Mouse (Mus musculus): ENCODE measurements around the gene Fam71e1. TPM values are rescaled to one million over a fixed set of nuclear protein-coding genes. Genes with fewer than 3 reads are reported as not detected.

The Fam71e1 gene
- polyA plus RNA-seq, 1 experiment from 2014 or later: 23.6 TPM

DNA sequence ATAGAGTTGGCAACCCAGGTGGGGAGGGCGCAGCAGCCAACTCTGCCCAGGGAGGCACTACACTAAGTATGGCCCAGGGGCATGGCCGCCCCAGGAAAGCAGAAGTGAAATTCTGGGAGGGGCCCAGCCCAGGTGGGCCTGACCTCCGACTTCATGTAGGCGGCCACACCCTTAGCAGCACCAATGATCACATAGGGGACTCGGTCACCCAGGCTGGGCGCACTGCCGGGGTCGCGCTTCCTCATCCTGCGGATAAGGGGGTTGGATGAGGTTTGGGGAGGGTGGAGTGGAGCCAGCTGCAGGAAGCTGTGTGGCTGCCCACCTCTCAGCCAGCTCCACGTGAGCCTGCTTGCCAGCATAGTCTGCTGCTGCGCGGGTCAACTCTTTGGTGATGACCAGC lies 37.9 kb downstream of the Fam71e1 start:
- ATAC-seq (ENCODE audit: low FRiP score, low read depth): no peak
- WGBS: 91% methylated on average over 13 of the region's 13 CpGs

DNA sequence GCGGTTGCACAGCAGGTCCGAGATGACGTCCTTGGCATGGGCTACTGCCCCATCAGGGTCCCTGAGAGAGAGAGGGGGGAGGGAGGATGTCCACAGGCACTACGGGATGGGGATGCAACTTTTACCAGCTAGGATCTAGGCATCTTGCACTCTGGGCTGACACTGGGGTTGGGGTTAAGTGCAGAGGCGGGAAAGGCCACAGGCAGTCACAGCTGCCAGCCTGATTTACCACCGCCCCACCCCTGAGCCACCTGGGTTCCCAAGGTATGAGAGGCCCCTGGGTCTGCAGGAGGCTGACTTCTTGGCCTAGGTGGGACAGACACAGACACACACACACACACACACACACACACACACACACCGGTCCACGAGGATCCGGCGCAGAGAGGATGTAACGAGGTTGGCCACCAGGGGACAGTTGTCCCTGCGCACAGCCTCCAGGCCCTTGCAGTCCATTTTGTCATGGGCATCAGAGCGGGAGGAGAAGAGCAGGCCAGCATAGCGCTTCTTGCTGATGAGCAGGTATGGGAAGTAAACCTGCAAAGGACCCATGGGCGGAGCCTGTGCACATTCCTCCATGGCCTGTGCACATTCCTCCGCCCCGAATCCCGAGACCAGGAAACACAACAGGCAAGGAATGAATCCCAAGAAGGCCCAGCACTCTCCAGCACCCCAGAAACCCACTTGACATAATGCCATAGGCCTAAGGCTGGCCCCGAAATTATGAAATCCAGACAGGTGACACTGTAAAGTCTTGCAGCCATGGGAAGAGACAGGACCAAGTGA lies 38.5 kb downstream of the Fam71e1 start:
- Histone ChIP-seq H3K9ac (no peak overlapping the region), H3K4me1 (replicated peaks) (no peaks in the 10 kb centered on the region), H3K4me2 (no peak overlapping the region), H3K4me3 (no peak overlapping the region), H3K36me3 (no peaks in the 10 kb centered on the region), H3K9me3 (no peaks in the 10 kb centered on the region), H3K27me3 (no peaks in the 10 kb centered on the region), H3K27ac (replicated peaks) (no peak overlapping the region)
- WGBS: 93% methylated on average over 19 of the region's 19 CpGs
- no peak for ATAC-seq (ENCODE audit: low FRiP score, low read depth)

More for the DNA sequence above, 37.9 kb downstream of the Fam71e1 start:
- 0 out of 2 replicates have a peak, but pooled peaks cover 1% of the 10 kb centered on the region for H3K27me3 ChIP-seq
- no peak overlapping the region for H3K4me2 ChIP-seq
- H3K36me3 ChIP-seq: no peaks in the 10 kb centered on the region
- H3K4me3 ChIP-seq: no peak overlapping the region
- no peaks in the 10 kb centered on the region for H3K4me1 ChIP-seq (replicated peaks)
- H3K9ac ChIP-seq: no peak overlapping the region
- H3K9me3 ChIP-seq: no peaks in the 10 kb centered on the region
- H3K27ac ChIP-seq (replicated peaks): no peak overlapping the region

DNA sequence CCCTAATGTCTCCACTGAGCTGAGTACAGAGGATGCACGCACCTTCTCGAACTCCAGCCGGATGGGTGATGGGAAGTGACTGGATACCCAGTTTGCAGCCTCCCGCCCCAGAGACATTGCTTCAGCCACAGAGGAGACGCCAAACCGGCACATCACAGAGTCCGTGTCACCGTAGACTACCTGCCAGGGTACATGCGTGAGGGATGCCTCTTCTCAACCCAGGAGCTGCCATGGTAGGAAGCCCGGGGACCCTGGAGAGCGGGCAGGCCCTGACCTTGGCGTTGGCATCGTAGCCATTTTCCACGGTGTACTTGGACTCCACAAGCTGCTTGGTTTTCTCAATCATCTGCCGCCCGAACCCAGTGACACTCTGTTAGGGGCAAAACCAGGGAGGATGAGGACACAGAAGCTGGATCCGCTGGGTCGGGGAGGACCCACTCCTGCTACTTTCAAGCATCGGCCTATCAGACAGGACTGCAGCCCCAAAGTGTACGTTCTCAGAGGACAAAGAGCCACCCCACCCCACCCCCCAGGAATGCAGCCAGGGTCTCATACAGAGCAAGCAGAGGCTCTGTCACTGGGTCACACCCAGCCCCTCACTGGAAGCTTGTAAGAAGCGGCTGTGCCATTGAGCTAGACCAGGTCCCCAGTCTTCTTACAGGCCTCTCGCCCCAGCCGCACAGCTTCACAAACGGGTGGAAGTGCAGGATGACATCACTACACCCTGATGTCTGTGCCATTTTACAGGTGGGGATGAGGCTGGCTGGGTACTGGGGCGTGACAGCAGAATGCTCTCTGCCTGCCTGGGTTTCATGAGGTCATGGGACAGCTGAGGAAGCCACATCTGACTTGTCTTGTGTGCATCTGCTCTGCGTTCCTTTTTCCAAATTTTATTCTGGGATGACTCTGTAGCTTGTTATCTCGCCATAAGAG lies 39.5 kb downstream of the Fam71e1 start:
- 92% methylated on average over 27 of the region's 27 CpGs for WGBS
- H3K4me2 ChIP-seq: no peak overlapping the region
- H3K27me3 ChIP-seq: no peaks in the 10 kb centered on the region
- no peak overlapping the region for H3K27ac ChIP-seq (replicated peaks)
- peaks cover 3% of the 10 kb centered on the region; the same call in 1 of the 2 replicates for H3K36me3 ChIP-seq
- no peaks in the 10 kb centered on the region for H3K4me1 ChIP-seq (replicated peaks)
- H3K9ac ChIP-seq: no peak overlapping the region
- no peak for ATAC-seq (ENCODE audit: low FRiP score, low read depth)
- H3K4me3 ChIP-seq: no peak overlapping the region
- no peaks in the 10 kb centered on the region for H3K9me3 ChIP-seq

DNA sequence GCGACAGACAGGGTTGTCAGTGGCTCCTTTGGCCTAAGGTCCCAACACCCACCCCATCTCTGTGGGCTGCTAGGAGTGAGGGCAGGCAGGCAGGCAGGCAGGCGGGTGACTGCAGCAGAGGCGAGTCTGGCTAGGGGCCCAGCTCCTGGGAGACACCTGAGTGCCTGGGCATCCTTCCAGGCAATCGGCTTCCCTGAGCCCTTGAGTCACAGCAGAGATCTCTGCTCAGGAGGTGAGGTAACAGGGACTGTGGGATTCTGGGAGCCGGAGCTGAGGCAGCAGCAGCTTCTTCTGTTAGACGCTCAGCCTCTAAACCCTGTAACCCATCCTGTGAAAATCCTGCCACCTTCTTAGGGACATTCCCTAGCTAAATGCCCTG lies 40.2 kb downstream of the Fam71e1 start:
- Histone ChIP-seq H3K9ac (no peak overlapping the region), H3K36me3 (peaks cover 6% of the 10 kb centered on the region; the same call in 1 of the 2 replicates)
- 77% methylated on average over 6 of the region's 6 CpGs for WGBS

DNA sequence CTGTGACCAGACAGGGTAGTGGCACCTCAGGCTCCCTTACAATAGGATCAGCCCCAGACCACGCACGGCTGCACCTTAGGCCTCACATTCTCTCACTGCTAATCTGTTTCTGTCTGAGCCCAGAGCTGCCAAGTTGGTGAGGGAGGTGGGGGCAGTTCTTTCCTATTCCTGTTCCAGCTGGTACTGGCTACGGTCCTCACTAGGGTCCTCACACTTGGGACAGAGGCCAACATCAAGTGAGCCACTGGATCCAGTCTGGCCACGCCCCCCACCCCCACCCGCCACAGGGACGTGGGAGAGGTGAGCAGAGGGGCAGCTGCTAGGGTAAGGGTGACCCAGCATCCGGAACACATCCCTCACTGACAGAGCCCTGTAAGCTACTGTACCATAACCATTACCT lies 40.6 kb downstream of the Fam71e1 start:
- ATAC-seq (ENCODE audit: low FRiP score, low read depth): no peak
- H3K27ac ChIP-seq (replicated peaks): no peak overlapping the region
- WGBS: 84% methylated on average over 7 of the region's 7 CpGs
- H3K4me3 ChIP-seq: no peak overlapping the region
- no peaks in the 10 kb centered on the region for H3K9me3 ChIP-seq
- H3K4me2 ChIP-seq: no peak overlapping the region
- H3K36me3 ChIP-seq: peaks cover 6% of the 10 kb centered on the region; the same call in 1 of the 2 replicates
- no peak overlapping the region for H3K9ac ChIP-seq
- no peaks in the 10 kb centered on the region for H3K27me3 ChIP-seq
- H3K4me1 ChIP-seq (replicated peaks): no peaks in the 10 kb centered on the region

More for the DNA sequence above, 40.2 kb downstream of the Fam71e1 start:
- ATAC-seq (ENCODE audit: low FRiP score, low read depth): no peak
- no peak overlapping the region for H3K4me3 ChIP-seq
- no peaks in the 10 kb centered on the region for H3K9me3 ChIP-seq
- no peaks in the 10 kb centered on the region for H3K4me1 ChIP-seq (replicated peaks)
- H3K27me3 ChIP-seq: no peaks in the 10 kb centered on the region
- H3K4me2 ChIP-seq: no peak overlapping the region
- no peak overlapping the region for H3K27ac ChIP-seq (replicated peaks)

DNA sequence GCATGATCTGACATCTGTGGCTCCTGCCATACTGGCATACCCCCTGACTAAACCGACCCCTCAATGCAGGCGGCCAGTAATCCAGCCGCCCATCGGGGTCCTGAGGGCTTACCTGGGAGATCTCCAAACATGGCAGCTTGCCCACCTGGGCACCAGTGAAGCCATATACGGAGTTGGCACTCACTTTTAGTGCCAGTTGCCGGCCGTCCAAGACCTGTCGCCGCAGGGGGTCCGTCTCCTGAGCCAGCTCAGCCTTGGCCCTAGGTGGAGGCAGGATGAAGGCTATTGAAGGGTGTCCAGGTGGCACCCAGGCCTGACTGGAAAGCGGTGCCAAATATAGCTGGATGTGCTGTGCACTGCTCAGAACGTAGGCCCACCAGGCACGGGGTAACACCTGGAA lies 41.1 kb downstream of the Fam71e1 start:
- 90% methylated on average over 13 of the region's 13 CpGs for WGBS

DNA sequence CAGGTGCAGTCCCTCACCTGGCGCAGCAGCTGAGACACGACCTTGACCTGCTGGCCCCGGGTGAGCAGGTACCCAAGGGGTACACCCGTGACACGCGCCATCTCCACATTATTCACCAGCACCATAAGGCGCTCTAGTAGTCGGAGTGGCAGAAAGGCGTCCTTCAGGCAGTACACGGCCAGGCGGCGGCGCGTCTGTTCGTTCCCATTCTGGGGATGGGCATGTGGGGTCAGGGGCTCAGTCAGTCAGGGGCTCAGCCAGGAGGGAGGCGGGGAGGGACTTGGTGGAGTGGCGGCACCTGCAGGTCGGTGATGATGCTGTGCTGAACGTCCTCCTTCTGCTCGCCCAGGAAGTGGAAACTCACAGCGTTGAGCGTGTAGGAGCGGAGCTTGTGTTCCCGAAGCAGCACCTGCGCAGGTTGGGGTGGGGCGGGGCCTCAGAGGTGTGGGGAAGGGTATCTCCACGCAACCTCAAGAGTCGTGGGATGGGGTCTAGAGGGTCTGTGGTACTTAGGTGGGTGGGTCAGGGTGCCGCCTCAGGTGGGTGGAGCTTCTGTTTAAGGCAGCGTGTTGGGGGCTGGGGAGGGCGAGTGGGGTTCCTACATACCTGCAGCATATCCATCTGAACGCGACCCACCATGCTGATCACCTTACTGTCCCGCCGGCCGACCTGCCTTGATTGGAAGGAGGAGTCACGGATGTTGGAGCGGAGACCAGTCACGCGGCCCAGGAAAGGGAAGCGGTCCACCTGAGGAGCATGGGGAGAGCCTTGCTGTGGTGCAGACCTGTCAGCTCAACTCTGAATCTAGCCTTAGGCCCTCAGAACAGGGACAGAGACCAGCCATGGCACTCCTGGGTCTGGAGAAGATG lies 42.6 kb downstream of the Fam71e1 start:
- Histone ChIP-seq H3K4me1 (replicated peaks) (no peaks in the 10 kb centered on the region), H3K27ac (replicated peaks) (no peak overlapping the region), H3K4me2 (no peak overlapping the region), H3K9ac (no peak overlapping the region), H3K27me3 (no peaks in the 10 kb centered on the region), H3K9me3 (no peaks in the 10 kb centered on the region), H3K4me3 (no peak overlapping the region), H3K36me3 (peaks cover 6% of the 10 kb centered on the region; the same call in 1 of the 2 replicates)
- WGBS: 92% methylated on average over 41 of the region's 41 CpGs
- ATAC-seq (ENCODE audit: low FRiP score, low read depth): no peak

More for the DNA sequence above, 41.1 kb downstream of the Fam71e1 start:
- H3K9ac ChIP-seq: no peak overlapping the region
- no peaks in the 10 kb centered on the region for H3K9me3 ChIP-seq
- H3K36me3 ChIP-seq: peaks cover 6% of the 10 kb centered on the region; the same call in 1 of the 2 replicates
- H3K27ac ChIP-seq (replicated peaks): no peak overlapping the region
- no peak overlapping the region for H3K4me2 ChIP-seq
- H3K27me3 ChIP-seq: no peaks in the 10 kb centered on the region
- ATAC-seq (ENCODE audit: low FRiP score, low read depth): no peak
- no peak overlapping the region for H3K4me3 ChIP-seq
- no peaks in the 10 kb centered on the region for H3K4me1 ChIP-seq (replicated peaks)

DNA sequence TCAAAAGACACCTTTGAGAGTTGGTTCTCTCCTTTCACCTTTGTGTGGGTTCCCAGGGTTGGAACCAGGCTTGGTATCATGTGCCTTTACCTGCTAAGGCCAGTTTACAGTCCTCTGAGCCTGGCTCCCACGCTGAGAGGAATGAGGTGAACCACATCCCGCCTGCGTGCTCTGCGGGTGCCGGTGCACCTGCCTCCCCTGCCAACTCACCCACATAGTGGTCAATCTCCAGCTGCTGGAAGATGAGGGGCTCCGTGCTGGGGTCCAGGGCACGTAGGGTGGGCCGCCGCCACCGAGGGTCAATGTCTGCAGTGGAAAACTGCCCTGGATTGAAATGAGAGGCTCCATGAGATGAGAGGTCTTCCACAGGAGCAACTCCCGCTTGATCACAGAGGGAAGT lies 46.2 kb downstream of the Fam71e1 start:
- H3K4me1 ChIP-seq (replicated peaks): peaks cover 3% of the 10 kb centered on the region
- no peak overlapping the region for H3K9ac ChIP-seq
- 96% methylated on average over 11 of the region's 11 CpGs for WGBS
- no peaks in the 10 kb centered on the region for H3K9me3 ChIP-seq
- peaks cover 6% of the 10 kb centered on the region; the same call in 1 of the 2 replicates for H3K36me3 ChIP-seq
- no peak overlapping the region for H3K4me2 ChIP-seq
- ATAC-seq (ENCODE audit: low FRiP score, low read depth): no peak
- H3K27ac ChIP-seq (replicated peaks): no peak overlapping the region
- H3K27me3 ChIP-seq: no peaks in the 10 kb centered on the region
- no peak overlapping the region for H3K4me3 ChIP-seq

DNA sequence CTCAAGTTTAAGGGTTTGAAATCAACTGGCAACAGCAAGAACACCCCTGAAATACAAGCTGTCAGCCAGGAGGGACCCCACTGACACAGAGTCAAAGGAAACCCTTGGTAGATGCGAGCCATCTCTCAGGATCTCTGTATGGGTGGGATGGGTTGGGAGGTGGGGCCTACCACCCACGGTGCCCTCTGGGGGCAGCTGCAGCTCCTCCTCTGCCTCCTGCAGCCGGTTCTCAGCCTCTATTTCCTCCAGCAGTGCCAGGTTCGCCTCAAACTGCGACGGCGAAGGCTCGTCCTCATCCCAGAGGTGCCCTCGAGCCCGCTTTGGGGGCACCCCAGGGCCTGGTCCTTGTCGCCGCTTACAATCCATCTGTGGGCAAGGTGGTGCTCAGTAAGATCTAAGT lies 46.7 kb downstream of the Fam71e1 start:
- Histone ChIP-seq H3K9me3 (no peaks in the 10 kb centered on the region), H3K4me3 (no peak overlapping the region), H3K27ac (replicated peaks) (no peak overlapping the region), H3K4me2 (no peak overlapping the region), H3K36me3 (peaks cover 6% of the 10 kb centered on the region; the same call in 1 of the 2 replicates), H3K4me1 (replicated peaks) (peaks cover 8% of the 10 kb centered on the region), H3K9ac (no peak overlapping the region), H3K27me3 (no peaks in the 10 kb centered on the region)
- no peak for ATAC-seq (ENCODE audit: low FRiP score, low read depth)
- WGBS: 76% methylated on average over 12 of the region's 12 CpGs

DNA sequence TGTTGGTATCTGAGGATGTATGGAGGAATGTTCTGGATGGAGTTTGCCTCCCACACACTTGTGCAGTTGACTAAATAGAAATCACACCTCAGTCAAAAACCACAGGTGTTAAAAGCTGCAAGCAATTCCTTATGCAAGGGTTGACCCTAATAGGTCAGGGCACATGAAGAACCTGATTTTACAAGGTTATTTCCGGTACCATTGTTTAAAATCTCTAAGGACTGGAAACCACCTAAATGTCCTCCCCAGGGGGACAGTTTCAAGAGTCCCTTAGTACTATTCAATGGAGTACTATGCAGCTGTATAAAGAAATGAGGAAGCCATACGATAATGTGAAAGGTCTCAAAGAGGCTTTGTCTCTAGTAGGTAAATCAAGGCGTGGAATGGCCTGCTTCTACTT lies 49.9 kb downstream of the Fam71e1 start:
- Histone ChIP-seq H3K27ac (replicated peaks) (no peak overlapping the region), H3K36me3 (peaks cover 9% of the 10 kb centered on the region), H3K4me1 (replicated peaks) (peaks cover 13% of the 10 kb centered on the region), H3K27me3 (no peaks in the 10 kb centered on the region), H3K9me3 (no peaks in the 10 kb centered on the region), H3K4me2 (no peak overlapping the region), H3K4me3 (no peak overlapping the region), H3K9ac (no peak overlapping the region)
- 98% methylated on average over 3 of the region's 3 CpGs for WGBS
- no peak for ATAC-seq (ENCODE audit: low FRiP score, low read depth)

DNA sequence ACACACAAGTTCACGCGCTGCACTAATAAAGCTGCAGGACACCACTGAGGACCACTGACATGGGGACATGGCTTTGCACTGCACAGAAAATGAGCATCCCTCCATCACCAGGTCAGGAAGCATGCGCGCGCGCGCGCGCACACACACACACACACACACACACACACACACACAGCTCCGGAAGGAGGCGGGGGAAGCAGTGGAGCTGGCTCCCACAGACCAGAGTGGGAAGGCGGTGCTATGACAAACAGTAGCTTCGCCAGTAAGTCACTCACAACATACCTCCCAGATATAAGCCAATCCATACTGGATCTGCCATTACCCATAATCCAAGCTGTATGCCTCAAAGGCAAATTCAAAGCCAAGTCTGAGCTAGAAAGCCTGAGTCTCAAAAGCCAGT lies 50.7 kb downstream of the Fam71e1 start:
- WGBS: 95% methylated on average over 13 of the region's 13 CpGs
- ATAC-seq (ENCODE audit: low FRiP score, low read depth): no peak
- H3K9ac ChIP-seq: no peak overlapping the region
- no peaks in the 10 kb centered on the region for H3K27me3 ChIP-seq
- no peak overlapping the region for H3K4me3 ChIP-seq
- no peak overlapping the region for H3K27ac ChIP-seq (replicated peaks)
- peaks cover 12% of the 10 kb centered on the region for H3K36me3 ChIP-seq
- H3K4me1 ChIP-seq (replicated peaks): peaks cover 13% of the 10 kb centered on the region
- H3K9me3 ChIP-seq: no peaks in the 10 kb centered on the region
- peak overlapping the region; percentile 99; the same call in 1 of the 2 replicates for H3K4me2 ChIP-seq

Measured in hindbrain, embryonic 15.5 days (tissue).